Mouse (Mus musculus): ENCODE data around the gene 1700003F12Rik. TPM values are rescaled to one million over a fixed set of nuclear protein-coding genes. Genes with fewer than 3 reads are reported as not detected.

Gene 1700003F12Rik
- 1.2 and 1.4 TPM in 2 replicates for polyA plus RNA-seq (2014; fragmentation: Nextera tagmentation; extraction: Ambion mirVana)

GRCm38 (mm10) chr2:154546711-154547110, at the start of gene 1700003F12Rik:
1700003F12Rik (plus strand) TSS chr2:154547085.
- 91% methylated on average over 10 of the region's 10 CpGs for WGBS

GRCm38 (mm10) chr2:154498571-154498970, 48.3 kb upstream of the 1700003F12Rik start:
- H3K27me3 ChIP-seq (ENCODE audit: insufficient read depth, low read length), result no peaks in the 10 kb centered on the region
- H3K9ac ChIP-seq, result no peak overlapping the region
- no peak overlapping the region for H3K27ac ChIP-seq (ENCODE audit: low read depth)
- no peaks in the 10 kb centered on the region for H3K9me3 ChIP-seq (ENCODE audit: low read depth, low read length)
- ATAC-seq (ENCODE audit: insufficient read depth), result no peak
- no peak overlapping the region for H3K4me2 ChIP-seq
- H3K4me3 ChIP-seq (ENCODE audit: low read depth, low read length), result no peak overlapping the region
- DNase-seq, result no peak
- WGBS, result 49% methylated on average over 5 of the region's 5 CpGs
- TF ChIP-seq CTCF (IDR thresholded peaks at IDR 0.05; ENCODE audit: low read depth), result no peak
- H3K4me1 ChIP-seq (ENCODE audit: insufficient read depth), result no peaks in the 10 kb centered on the region
- peaks cover 16% of the 10 kb centered on the region; the same call in 1 of the 2 replicates for H3K36me3 ChIP-seq (ENCODE audit: insufficient read depth)

More at GRCm38 (mm10) chr2:154546711-154547110, at the start of gene 1700003F12Rik:
- Histone ChIP-seq H3K4me2 (no peak within 1 kb of the TSS), H3K9ac (no peak within 1 kb of the TSS), H3K36me3 (ENCODE audit: insufficient read depth) (0 out of 2 replicates have a peak, but pooled peaks cover 3% of the 10 kb centered on the region), H3K27me3 (ENCODE audit: insufficient read depth, low read length) (peaks cover 20% of the 10 kb centered on the region), H3K9me3 (ENCODE audit: low read depth, low read length) (no peaks in the 10 kb centered on the region), H3K27ac (ENCODE audit: low read depth) (no peak within 1 kb of the TSS), H3K4me3 (ENCODE audit: low read depth, low read length) (no peak within 1 kb of the TSS), H3K4me1 (ENCODE audit: insufficient read depth) (peaks cover 11% of the 10 kb centered on the region)
- no peak for TF ChIP-seq CTCF (IDR thresholded peaks at IDR 0.05; ENCODE audit: low read depth)
- ATAC-seq (ENCODE audit: insufficient read depth) (no peak), DNase-seq (no peak)

- Histone ChIP-seq H3K9ac (no peak overlapping the region), H3K36me3 (ENCODE audit: insufficient read depth) (peaks cover 22% of the 10 kb centered on the region; the same call in 1 of the 2 replicates), H3K27ac (ENCODE audit: low read depth) (no peak overlapping the region), H3K4me2 (no peak overlapping the region), H3K9me3 (ENCODE audit: low read depth, low read length) (no peaks in the 10 kb centered on the region), H3K4me1 (ENCODE audit: insufficient read depth) (no peaks in the 10 kb centered on the region), H3K27me3 (ENCODE audit: insufficient read depth, low read length) (no peaks in the 10 kb centered on the region), H3K4me3 (ENCODE audit: low read depth, low read length) (no peak overlapping the region)
- no peak for ATAC-seq (ENCODE audit: insufficient read depth)
- WGBS, result 87% methylated on average over 2 of the region's 2 CpGs
- no peak for DNase-seq
- TF ChIP-seq CTCF (IDR thresholded peaks at IDR 0.05; ENCODE audit: low read depth), result no peak
Measured at GRCm38 (mm10) chr2:154499717-154500247, 47.1 kb upstream of the 1700003F12Rik start.

- Histone ChIP-seq H3K27ac (ENCODE audit: low read depth) (no peak overlapping the region), H3K36me3 (ENCODE audit: insufficient read depth) (peaks cover 26% of the 10 kb centered on the region; the same call in 1 of the 2 replicates)
- no peak for TF ChIP-seq CTCF (IDR thresholded peaks at IDR 0.05; ENCODE audit: low read depth)
Measured at GRCm38 (mm10) chr2:154500758-154501157, 46.1 kb upstream of the 1700003F12Rik start.

GRCm38 (mm10) chr2:154507076-154507475, 39.8 kb upstream of the 1700003F12Rik start:
- DNase-seq (no peak), ATAC-seq (ENCODE audit: insufficient read depth) (no peak)
- Histone ChIP-seq H3K9ac (no peak overlapping the region), H3K4me2 (no peak overlapping the region), H3K36me3 (ENCODE audit: insufficient read depth) (peaks cover 52% of the 10 kb centered on the region), H3K4me1 (ENCODE audit: insufficient read depth) (no peaks in the 10 kb centered on the region), H3K9me3 (ENCODE audit: low read depth, low read length) (no peaks in the 10 kb centered on the region), H3K4me3 (ENCODE audit: low read depth, low read length) (no peak overlapping the region), H3K27me3 (ENCODE audit: insufficient read depth, low read length) (no peaks in the 10 kb centered on the region), H3K27ac (ENCODE audit: low read depth) (no peak overlapping the region)
- no peak for TF ChIP-seq CTCF (IDR thresholded peaks at IDR 0.05; ENCODE audit: low read depth)
- 73% methylated on average over 2 of the region's 2 CpGs for WGBS

More at GRCm38 (mm10) chr2:154500758-154501157, 46.1 kb upstream of the 1700003F12Rik start:
- 88% methylated on average over 3 of the region's 3 CpGs for WGBS
- no peaks in the 10 kb centered on the region for H3K27me3 ChIP-seq (ENCODE audit: insufficient read depth, low read length)
- no peak overlapping the region for H3K9ac ChIP-seq
- no peak overlapping the region for H3K4me2 ChIP-seq
- no peaks in the 10 kb centered on the region for H3K4me1 ChIP-seq (ENCODE audit: insufficient read depth)
- no peak overlapping the region for H3K4me3 ChIP-seq (ENCODE audit: low read depth, low read length)
- no peaks in the 10 kb centered on the region for H3K9me3 ChIP-seq (ENCODE audit: low read depth, low read length)
- ATAC-seq (ENCODE audit: insufficient read depth), result no peak
- no peak for DNase-seq

- no peak for ATAC-seq (ENCODE audit: insufficient read depth)
- H3K9me3 ChIP-seq (ENCODE audit: low read depth, low read length), result no peaks in the 10 kb centered on the region
- H3K4me3 ChIP-seq (ENCODE audit: low read depth, low read length), result no peak overlapping the region
- H3K27me3 ChIP-seq (ENCODE audit: insufficient read depth, low read length), result no peaks in the 10 kb centered on the region
- DNase-seq, result no peak
- peak; percentile 28 for TF ChIP-seq CTCF (IDR thresholded peaks at IDR 0.05; ENCODE audit: low read depth)
- 65% methylated on average over 9 of the region's 9 CpGs for WGBS
- H3K4me1 ChIP-seq (ENCODE audit: insufficient read depth), result no peaks in the 10 kb centered on the region
- peaks cover 49% of the 10 kb centered on the region for H3K36me3 ChIP-seq (ENCODE audit: insufficient read depth)
- no peak overlapping the region for H3K4me2 ChIP-seq
- 0 out of 2 replicates have a peak overlapping the region, but pooled peaks have one; percentile 18 for H3K27ac ChIP-seq (ENCODE audit: low read depth)
- no peak overlapping the region for H3K9ac ChIP-seq
Measured at GRCm38 (mm10) chr2:154507566-154508283, 39.2 kb upstream of the 1700003F12Rik start.

- Histone ChIP-seq H3K27me3 (ENCODE audit: insufficient read depth, low read length) (no peaks in the 10 kb centered on the region), H3K27ac (ENCODE audit: low read depth) (no peak overlapping the region), H3K9me3 (ENCODE audit: low read depth, low read length) (no peaks in the 10 kb centered on the region), H3K4me2 (no peak overlapping the region), H3K9ac (no peak overlapping the region), H3K4me3 (ENCODE audit: low read depth, low read length) (no peak overlapping the region), H3K36me3 (ENCODE audit: insufficient read depth) (peaks cover 49% of the 10 kb centered on the region), H3K4me1 (ENCODE audit: insufficient read depth) (no peaks in the 10 kb centered on the region)
- ATAC-seq (ENCODE audit: insufficient read depth) (no peak), DNase-seq (no peak)
- TF ChIP-seq CTCF (IDR thresholded peaks at IDR 0.05; ENCODE audit: low read depth), result no peak
- 70% methylated on average over 4 of the region's 4 CpGs for WGBS
Measured at GRCm38 (mm10) chr2:154508450-154508849, 38.4 kb upstream of the 1700003F12Rik start.

Measured in lung, embryonic 14.5 days (tissue).